Mouse (Mus musculus): Measurements from ENCODE around the gene Cda. TPM values are rescaled to one million over a fixed set of nuclear protein-coding genes. Genes with fewer than 3 reads are reported as not detected.

Gene Cda
- total RNA-seq, 2 experiments from 2014 or later: 0.56 to 1.2 TPM

- TF ChIP-seq CTCF (IDR thresholded peaks at IDR 0.05): no peak
- intact Hi-C loops (cut with DNase I): no loop called here
Observed at GRCm38 (mm10) chr4:138358176-138358575, 9.6 kb downstream of the Cda start.

GRCm38 (mm10) chr4:138356551-138356950 lies 11.2 kb downstream of the Cda start:
- intact Hi-C loops (cut with DNase I): no loop called here

More at GRCm38 (mm10) chr4:138358176-138358575, 9.6 kb downstream of the Cda start:
- Histone ChIP-seq H3K27ac (no peak overlapping the region), H3K4me3 (no peak overlapping the region)
- no peak for DNase-seq

GRCm38 (mm10) chr4:138356141-138356540 lies 11.7 kb downstream of the Cda start:
- H3K27ac ChIP-seq: no peak overlapping the region
- DNase-seq: no peak
- no peak overlapping the region for H3K4me3 ChIP-seq
- intact Hi-C loops (cut with DNase I): no loop called here
- no peak for TF ChIP-seq CTCF (IDR thresholded peaks at IDR 0.05)

More at GRCm38 (mm10) chr4:138356551-138356950, 11.2 kb downstream of the Cda start:
- no peak for TF ChIP-seq CTCF (IDR thresholded peaks at IDR 0.05)
- Histone ChIP-seq H3K4me3 (no peak overlapping the region), H3K27ac (no peak overlapping the region)
- DNase-seq: no peak

- no peak for TF ChIP-seq CTCF (IDR thresholded peaks at IDR 0.05)
- Histone ChIP-seq H3K27ac (no peak overlapping the region), H3K4me3 (no peak overlapping the region)
- no peak for DNase-seq
- intact Hi-C loops (cut with DNase I): no loop called here
Observed at GRCm38 (mm10) chr4:138355496-138355895, 12.3 kb downstream of the Cda start.

- intact Hi-C loops (cut with DNase I): no loop called here
- no peak for TF ChIP-seq CTCF (IDR thresholded peaks at IDR 0.05)
Observed at GRCm38 (mm10) chr4:138353438-138354171, 14.2 kb downstream of the Cda start.

GRCm38 (mm10) chr4:138352692-138353091 lies 15.1 kb downstream of the Cda start:
- no peak for TF ChIP-seq CTCF (IDR thresholded peaks at IDR 0.05)
- intact Hi-C loops (cut with DNase I): no loop called here
- no peak for DNase-seq
- no peak overlapping the region for H3K27ac ChIP-seq
- no peak overlapping the region for H3K4me3 ChIP-seq

More at GRCm38 (mm10) chr4:138353438-138354171, 14.2 kb downstream of the Cda start:
- no peak overlapping the region for H3K4me3 ChIP-seq
- H3K27ac ChIP-seq: no peak overlapping the region
- DNase-seq: no peak

GRCm38 (mm10) chr4:138351821-138352220 lies 16.0 kb downstream of the Cda start:
- no peak for DNase-seq
- intact Hi-C loops (cut with DNase I): no loop called here
- no peak overlapping the region for H3K27ac ChIP-seq
- TF ChIP-seq CTCF (IDR thresholded peaks at IDR 0.05): no peak
- H3K4me3 ChIP-seq: no peak overlapping the region

- Histone ChIP-seq H3K4me3 (no peak overlapping the region), H3K27ac (no peak overlapping the region)
- DNase-seq: no peak
- TF ChIP-seq CTCF (IDR thresholded peaks at IDR 0.05): no peak
- intact Hi-C loops (cut with DNase I): no loop called here
Observed at GRCm38 (mm10) chr4:138348716-138349115, 19.1 kb downstream of the Cda start.

GRCm38 (mm10) chr4:138347280-138347679 lies 20.5 kb downstream of the Cda start:
- no peak for TF ChIP-seq CTCF (IDR thresholded peaks at IDR 0.05)
- Histone ChIP-seq H3K4me3 (no peak overlapping the region), H3K27ac (no peak overlapping the region)
- intact Hi-C loops (cut with DNase I): no loop called here
- DNase-seq: no peak

GRCm38 (mm10) chr4:138344891-138345545 lies 22.8 kb downstream of the Cda start:
- no peak overlapping the region for H3K4me3 ChIP-seq
- no peak overlapping the region for H3K27ac ChIP-seq
- no peak for DNase-seq
- TF ChIP-seq CTCF (IDR thresholded peaks at IDR 0.05): peak; percentile 3; the same call in 1 of the 2 replicates
- intact Hi-C loops (cut with DNase I): no loop called here

- no peak for TF ChIP-seq CTCF (IDR thresholded peaks at IDR 0.05)
- peak overlapping the region; percentile 44 for H3K27ac ChIP-seq
- peak; percentile 45 for DNase-seq
- intact Hi-C loops (cut with DNase I): no loop called here
- H3K4me3 ChIP-seq: no peak overlapping the region
Observed at GRCm38 (mm10) chr4:138343341-138343837, 24.4 kb downstream of the Cda start.

- intact Hi-C loops (cut with DNase I): no loop called here
- DNase-seq: no peak
- TF ChIP-seq CTCF (IDR thresholded peaks at IDR 0.05): no peak
- Histone ChIP-seq H3K4me3 (no peak overlapping the region), H3K27ac (peak overlapping the region; percentile 44)
Observed at GRCm38 (mm10) chr4:138342778-138343177, 25.0 kb downstream of the Cda start.

- no peak overlapping the region for H3K27ac ChIP-seq
- H3K4me3 ChIP-seq: no peak overlapping the region
- no peak for TF ChIP-seq CTCF (IDR thresholded peaks at IDR 0.05)
- intact Hi-C loops (cut with DNase I): no loop called here
- DNase-seq: no peak
Observed at GRCm38 (mm10) chr4:138342048-138342447, 25.7 kb downstream of the Cda start.
